Mouse (Mus musculus): ENCODE results near the gene Ptpn23. TPM values are rescaled to one million over a fixed set of nuclear protein-coding genes. Genes with fewer than 3 reads are reported as not detected.

The Ptpn23 gene
- polyA plus RNA-seq, 2 experiments = 2.8 to 4.3 TPM

GRCm38 (mm10) chr9:110440049-110440448 is 32.0 kb upstream of the Ptpn23 start:
- no peak overlapping the region for H3K27ac ChIP-seq
- DNase-seq (ENCODE audit: low read depth in 3 of 3, low spot score in 3 of 3) (no peak), ATAC-seq (ENCODE audit: insufficient read depth) (no peak)
- H3K9ac ChIP-seq (replicated peaks) = no peak overlapping the region
- no peaks in the 10 kb centered on the region; the same call in 1 of the 2 replicates for H3K36me3 ChIP-seq (replicated peaks; ENCODE audit: control insufficient read depth, insufficient read depth, low read depth)
- H3K9me3 ChIP-seq (ENCODE audit: control insufficient read depth, low read length) = no peaks in the 10 kb centered on the region
- no peak overlapping the region for H3K4me3 ChIP-seq (ENCODE audit: insufficient read depth in 1 of 2, low read depth in 2 of 2, low read length in 2 of 2)
- H3K4me2 ChIP-seq (ENCODE audit: low read depth) = no peak overlapping the region
- H3K27me3 ChIP-seq (ENCODE audit: control insufficient read depth, insufficient read depth, low read length) = no peaks in the 10 kb centered on the region
- H3K4me1 ChIP-seq (replicated peaks; ENCODE audit: control insufficient read depth in 2 of 2, insufficient read depth in 2 of 2, low read length in 1 of 2) = peaks cover 0 to 8% of the 10 kb centered on the region in 2 experiments; a peak in 1 of 4 replicates
- no peak for TF ChIP-seq EP300 (IDR thresholded peaks at IDR 0.05; ENCODE audit: low read depth)
- TF ChIP-seq CTCF (IDR thresholded peaks at IDR 0.05; ENCODE audit: low read depth) = 0 out of 2 replicates have a peak, but pooled peaks have one; percentile 8
- 11% methylated on average over 4 of the region's 5 CpGs for WGBS (ENCODE audit: insufficient replicate concordance)

- TF ChIP-seq CTCF (IDR thresholded peaks at IDR 0.05; ENCODE audit: low read depth) (no peak), EP300 (IDR thresholded peaks at IDR 0.05; ENCODE audit: low read depth) (no peak)
Observed at GRCm38 (mm10) chr9:110436041-110436440, 28.0 kb upstream of the Ptpn23 start.

GRCm38 (mm10) chr9:110433045-110433444 is 25.0 kb upstream of the Ptpn23 start:
- no peak for DNase-seq (ENCODE audit: low read depth in 3 of 3, low spot score in 3 of 3)
- Histone ChIP-seq H3K9ac (replicated peaks) (no peak overlapping the region), H3K4me1 (replicated peaks; ENCODE audit: control insufficient read depth in 2 of 2, insufficient read depth in 2 of 2, low read length in 1 of 2) (no peaks in the 10 kb centered on the region), H3K36me3 (replicated peaks; ENCODE audit: control insufficient read depth, insufficient read depth, low read depth) (no peaks in the 10 kb centered on the region; the same call in 1 of the 2 replicates), H3K27me3 (ENCODE audit: control insufficient read depth, insufficient read depth, low read length) (no peaks in the 10 kb centered on the region), H3K4me3 (ENCODE audit: insufficient read depth in 1 of 2, low read depth in 2 of 2, low read length in 2 of 2) (no peak overlapping the region), H3K4me2 (ENCODE audit: low read depth) (no peak overlapping the region), H3K9me3 (ENCODE audit: control insufficient read depth, low read length) (no peaks in the 10 kb centered on the region), H3K27ac (no peak overlapping the region)
- TF ChIP-seq CTCF (IDR thresholded peaks at IDR 0.05; ENCODE audit: low read depth) = no peak
- 76% methylated on average over 2 of the region's 2 CpGs for WGBS (ENCODE audit: insufficient replicate concordance)
- no peak for ATAC-seq (ENCODE audit: insufficient read depth)

More at GRCm38 (mm10) chr9:110436041-110436440, 28.0 kb upstream of the Ptpn23 start:
- Histone ChIP-seq H3K36me3 (replicated peaks; ENCODE audit: control insufficient read depth, insufficient read depth, low read depth) (no peaks in the 10 kb centered on the region; the same call in 1 of the 2 replicates), H3K9me3 (ENCODE audit: control insufficient read depth, low read length) (no peaks in the 10 kb centered on the region), H3K4me2 (ENCODE audit: low read depth) (no peak overlapping the region), H3K4me3 (ENCODE audit: insufficient read depth in 1 of 2, low read depth in 2 of 2, low read length in 2 of 2) (no peak overlapping the region), H3K9ac (replicated peaks) (no peak overlapping the region), H3K27ac (no peak overlapping the region), H3K4me1 (replicated peaks; ENCODE audit: control insufficient read depth in 2 of 2, insufficient read depth in 2 of 2, low read length in 1 of 2) (peaks cover 0 to 8% of the 10 kb centered on the region in 2 experiments; a peak in 1 of 4 replicates), H3K27me3 (ENCODE audit: control insufficient read depth, insufficient read depth, low read length) (no peaks in the 10 kb centered on the region)
- WGBS (ENCODE audit: insufficient replicate concordance) = 84% methylated on average over 11 of the region's 11 CpGs
- no peak for ATAC-seq (ENCODE audit: insufficient read depth)
- no peak for DNase-seq (ENCODE audit: low read depth in 3 of 3, low spot score in 3 of 3)

GRCm38 (mm10) chr9:110431241-110431640 is 23.2 kb upstream of the Ptpn23 start:
- WGBS (ENCODE audit: insufficient replicate concordance) = 71% methylated on average over 8 of the region's 8 CpGs
- no peak for ATAC-seq (ENCODE audit: insufficient read depth)
- H3K4me3 ChIP-seq (ENCODE audit: insufficient read depth in 1 of 2, low read depth in 2 of 2, low read length in 2 of 2) = no peak overlapping the region
- no peak overlapping the region for H3K9ac ChIP-seq (replicated peaks)
- TF ChIP-seq CTCF (IDR thresholded peaks at IDR 0.05; ENCODE audit: low read depth) (no peak), EP300 (IDR thresholded peaks at IDR 0.05; ENCODE audit: low read depth) (no peak)
- DNase-seq (ENCODE audit: low read depth in 3 of 3, low spot score in 3 of 3) = no peak
- no peaks in the 10 kb centered on the region for H3K27me3 ChIP-seq (ENCODE audit: control insufficient read depth, insufficient read depth, low read length)
- H3K27ac ChIP-seq = no peak overlapping the region
- no peaks in the 10 kb centered on the region; the same call in 1 of the 2 replicates for H3K36me3 ChIP-seq (replicated peaks; ENCODE audit: control insufficient read depth, insufficient read depth, low read depth)
- H3K4me2 ChIP-seq (ENCODE audit: low read depth) = no peak overlapping the region
- no peaks in the 10 kb centered on the region for H3K4me1 ChIP-seq (replicated peaks; ENCODE audit: control insufficient read depth in 2 of 2, insufficient read depth in 2 of 2, low read length in 1 of 2)
- H3K9me3 ChIP-seq (ENCODE audit: control insufficient read depth, low read length) = no peaks in the 10 kb centered on the region

- Histone ChIP-seq H3K27ac (no peak within 1 kb of the TSS), H3K27me3 (ENCODE audit: control insufficient read depth, insufficient read depth, low read length) (no peaks in the 10 kb centered on the region), H3K4me1 (replicated peaks; ENCODE audit: control insufficient read depth in 2 of 2, insufficient read depth in 2 of 2, low read length in 1 of 2) (no peaks in the 10 kb centered on the region), H3K36me3 (replicated peaks; ENCODE audit: control insufficient read depth, insufficient read depth, low read depth) (no peaks in the 10 kb centered on the region), H3K9me3 (ENCODE audit: control insufficient read depth, low read length) (no peaks in the 10 kb centered on the region), H3K9ac (replicated peaks) (no peak within 1 kb of the TSS), H3K4me2 (ENCODE audit: low read depth) (no peak within 1 kb of the TSS), H3K4me3 (ENCODE audit: insufficient read depth in 1 of 2, low read depth in 2 of 2, low read length in 2 of 2) (no peak within 1 kb of the TSS)
- TF ChIP-seq EP300 (IDR thresholded peaks at IDR 0.05; ENCODE audit: low read depth) (no peak), CTCF (IDR thresholded peaks at IDR 0.05; ENCODE audit: low read depth) (no peak)
- ATAC-seq (ENCODE audit: insufficient read depth) (no peak), DNase-seq (ENCODE audit: low read depth in 3 of 3, low spot score in 3 of 3) (no peak)
- 63% methylated on average over 12 of the region's 12 CpGs for WGBS (ENCODE audit: insufficient replicate concordance)
Observed at GRCm38 (mm10) chr9:110419511-110420112, 11.6 kb upstream of the Ptpn23 start, which contains the start of gene Ngp. TSS of gene Ngp (plus strand) at chr9:110419747.
